Mouse (Mus musculus) embryo, embryonic 11 days (tissue): ENCODE results near the gene Prkar2b.
"Not testable (repeated sequence)": the region's sequence is repeated elsewhere in the genome, so short reads cannot be mapped to it uniquely, and the experiment has no call there.

Experiments
- DNase-seq: peaks from one replicate; pipeline ENCODE4 v3.0.0-alpha.2; 2015

Prkar2b gene

DNA sequence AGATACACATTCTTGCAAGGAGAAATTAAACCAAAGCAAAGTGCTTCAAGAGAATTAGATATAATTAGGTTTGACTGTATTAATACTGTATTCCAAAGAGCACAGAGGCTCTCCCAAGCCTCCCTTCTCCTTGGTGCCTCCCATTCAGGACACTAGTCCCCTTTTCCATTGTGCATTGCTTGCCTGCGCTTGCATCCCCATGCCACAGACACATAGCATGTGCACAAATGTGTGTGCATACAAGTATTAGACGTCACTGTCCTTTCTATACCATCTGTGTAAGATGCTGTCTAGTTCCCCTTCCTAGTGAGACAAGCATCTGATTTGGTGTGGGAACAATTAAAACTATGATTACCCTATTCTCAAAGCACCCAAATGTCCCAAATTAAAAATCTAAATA lies 2.0 kb downstream of the Prkar2b start:
- DNase-seq, result no peak

DNA sequence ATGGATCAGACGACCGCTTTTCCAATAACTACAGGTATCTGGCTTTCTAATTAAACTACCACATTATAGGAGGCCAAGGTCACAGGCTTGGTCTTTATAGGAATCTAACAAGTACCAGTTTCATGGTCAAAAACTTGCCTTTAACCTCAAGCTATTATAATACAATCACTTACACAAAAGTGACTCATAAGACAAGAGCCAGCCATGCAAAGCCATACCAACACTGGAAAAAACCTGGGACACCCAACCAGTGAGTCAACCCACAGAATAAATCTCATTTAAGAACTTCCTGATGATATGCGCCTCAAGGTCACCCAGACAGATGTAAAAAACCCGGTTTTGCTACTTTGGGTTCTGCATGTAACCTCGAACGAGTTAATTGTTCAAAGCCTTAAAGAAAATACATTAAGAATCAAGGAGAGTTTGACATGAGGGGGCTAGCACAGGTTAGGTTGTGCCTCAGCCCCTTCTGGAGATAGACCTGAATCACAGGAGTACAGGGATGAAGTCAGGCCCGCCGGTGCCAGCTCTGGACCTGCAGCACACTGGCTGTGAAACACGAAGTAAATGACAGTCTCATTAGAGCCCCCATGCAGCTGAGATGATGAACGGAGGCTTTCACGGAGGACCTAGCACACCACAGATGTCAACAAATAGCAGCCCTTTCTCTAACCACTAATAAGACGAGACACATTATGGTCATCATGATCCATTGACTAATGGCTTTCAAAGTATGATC lies 3.5 kb downstream of the Prkar2b start:
- no peak for DNase-seq

DNA sequence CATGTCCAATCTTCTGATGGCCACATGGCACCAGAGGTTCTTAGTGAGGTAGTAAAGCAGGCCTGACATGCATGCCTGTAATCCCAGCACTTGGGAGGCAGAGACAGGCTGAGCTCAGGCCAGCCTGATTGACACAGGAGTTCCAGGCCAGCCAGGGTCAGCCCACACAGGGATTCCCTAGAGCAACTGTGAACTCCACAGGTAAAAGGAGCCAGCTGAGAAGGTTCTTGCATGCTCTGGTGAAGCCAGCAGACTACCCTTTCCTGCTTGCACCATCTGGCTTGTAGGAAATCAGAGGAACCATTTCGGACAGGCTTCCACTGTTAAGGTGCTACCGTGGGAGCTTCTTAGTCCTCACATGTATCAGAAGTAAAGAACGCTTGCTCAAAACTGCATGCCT lies 5.3 kb downstream of the Prkar2b start:
- no peak for DNase-seq

- DNase-seq, result no peak
These were observed 6.5 kb downstream of the Prkar2b start for GRCm38 (mm10) chr12:32054476-32055166.

- DNase-seq, result no peak
These were observed 7.3 kb downstream of the Prkar2b start for GRCm38 (mm10) chr12:32053637-32054366.

- DNase-seq, result no peak
These were observed 8.2 kb downstream of the Prkar2b start for GRCm38 (mm10) chr12:32052882-32053281.

GRCm38 (mm10) chr12:32050165-32050564 lies 10.9 kb downstream of the Prkar2b start:
- DNase-seq, result no peak

- no peak for DNase-seq
These were observed 15.3 kb downstream of the Prkar2b start for GRCm38 (mm10) chr12:32045566-32046330.

DNA sequence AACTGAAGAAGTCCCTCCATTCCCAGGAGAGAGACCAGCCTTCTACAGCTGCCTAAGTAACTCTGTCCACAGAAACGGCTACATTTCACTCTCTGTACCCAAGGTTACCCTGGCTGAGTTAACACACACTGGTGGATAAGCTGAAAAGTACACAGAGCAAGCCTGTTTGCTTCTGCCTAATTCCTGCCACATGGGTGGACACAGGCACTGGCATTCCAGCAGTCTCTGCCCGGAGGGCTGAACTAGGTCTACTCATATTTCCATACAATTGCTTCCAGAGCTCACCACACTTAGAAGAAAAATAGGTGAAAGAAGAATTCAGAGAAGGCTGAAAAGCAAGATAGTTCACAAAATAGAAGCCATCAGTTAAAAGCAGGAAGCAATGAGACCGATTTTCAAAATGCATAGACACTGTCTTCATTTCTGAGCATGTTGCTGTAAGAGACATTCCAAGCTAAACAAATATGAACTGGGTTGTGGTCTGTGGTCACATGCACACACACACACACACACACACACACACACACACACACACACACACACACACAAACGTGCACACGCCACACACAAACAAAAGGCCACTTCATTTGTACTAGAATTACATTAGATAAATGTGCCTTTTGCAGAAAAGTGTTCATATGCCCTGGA lies 16.5 kb downstream of the Prkar2b start:
- DNase-seq, result peak; percentile 75

GRCm38 (mm10) chr12:32033536-32033935 lies 27.6 kb downstream of the Prkar2b start:
- DNase-seq, result no peak

DNA sequence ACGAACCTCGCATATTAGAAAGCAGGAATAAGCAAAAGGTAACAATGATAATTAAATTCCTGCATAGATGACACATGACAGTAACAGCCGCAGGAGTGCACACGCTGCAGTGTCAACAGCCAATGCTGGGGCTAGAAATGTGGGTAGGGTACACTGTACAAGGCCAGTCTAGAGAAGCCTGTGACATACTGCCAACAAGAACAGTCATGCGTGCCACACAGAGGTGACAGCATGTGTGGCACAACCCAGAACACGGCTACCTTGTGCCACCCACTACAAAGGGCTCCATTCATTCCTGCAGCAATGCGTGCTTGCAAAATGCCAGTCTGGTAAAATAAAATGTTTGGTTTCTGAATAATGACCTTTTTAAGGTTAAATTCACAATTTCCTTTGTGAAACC lies 28.2 kb downstream of the Prkar2b start:
- DNase-seq, result no peak

DNA sequence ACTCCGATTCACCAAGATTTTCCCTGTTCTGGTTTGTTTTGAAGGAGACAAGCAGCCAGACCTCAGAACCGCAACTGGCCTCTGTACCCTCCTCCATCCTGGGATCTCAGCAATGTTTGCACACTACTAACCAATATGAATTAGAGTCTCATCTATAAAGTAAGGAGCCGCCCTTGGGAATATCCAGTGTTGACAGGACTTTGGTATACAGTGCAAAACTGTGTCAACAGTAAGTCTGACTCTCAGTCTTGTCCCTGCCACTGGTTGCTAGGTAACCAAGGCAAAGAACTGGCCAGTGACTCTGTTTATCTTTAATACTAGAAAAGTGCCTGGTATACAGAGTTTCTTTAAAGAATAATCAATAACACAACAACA lies 42.7 kb downstream of the Prkar2b start:
- no peak for DNase-seq

- DNase-seq, result no peak
These were observed 43.3 kb downstream of the Prkar2b start for GRCm38 (mm10) chr12:32017636-32018375.

DNA sequence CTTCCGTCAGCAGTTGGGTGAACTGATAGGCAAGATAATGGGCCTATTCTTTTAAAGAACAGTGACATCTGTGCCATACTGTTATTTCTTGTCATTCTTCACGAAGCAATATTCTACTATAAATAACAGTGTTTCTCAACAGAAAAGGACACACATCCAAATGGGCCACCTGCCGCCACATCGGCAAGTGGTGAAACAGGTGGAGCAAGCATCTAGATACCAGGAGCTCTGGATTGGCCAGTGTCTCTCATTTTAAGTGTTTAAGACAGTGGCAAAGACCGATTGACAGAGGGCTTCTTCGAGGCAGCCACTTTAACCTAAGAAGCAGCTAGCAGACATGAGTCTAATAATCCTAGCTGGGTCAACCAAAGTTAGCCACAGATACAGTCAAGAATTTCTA lies 44.6 kb downstream of the Prkar2b start:
- no peak for DNase-seq

DNA sequence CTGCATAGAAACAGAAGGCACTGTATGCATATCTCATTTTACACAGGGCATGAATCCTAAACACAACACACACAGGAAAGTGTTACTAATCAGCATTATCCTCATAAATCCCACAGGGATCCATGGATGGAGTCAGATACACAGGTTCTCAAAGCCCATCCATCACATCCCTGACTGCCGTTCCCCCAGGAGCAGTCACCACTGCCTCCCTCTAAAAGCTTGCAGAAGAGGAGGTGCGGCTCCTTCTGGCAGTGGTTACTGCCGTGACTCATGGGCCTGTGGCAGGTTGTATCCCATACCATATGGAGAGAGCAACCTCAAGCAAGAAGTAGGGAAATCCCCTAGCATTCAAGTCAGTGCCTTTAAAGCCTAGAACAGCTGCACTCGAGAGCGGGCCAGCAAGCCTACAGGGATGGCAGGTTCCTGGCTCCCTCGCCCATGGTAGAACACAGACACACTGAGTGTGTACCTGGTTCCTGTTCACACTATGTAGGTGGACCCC lies 45.8 kb downstream of the Prkar2b start:
- DNase-seq, result peak; percentile 35

DNA sequence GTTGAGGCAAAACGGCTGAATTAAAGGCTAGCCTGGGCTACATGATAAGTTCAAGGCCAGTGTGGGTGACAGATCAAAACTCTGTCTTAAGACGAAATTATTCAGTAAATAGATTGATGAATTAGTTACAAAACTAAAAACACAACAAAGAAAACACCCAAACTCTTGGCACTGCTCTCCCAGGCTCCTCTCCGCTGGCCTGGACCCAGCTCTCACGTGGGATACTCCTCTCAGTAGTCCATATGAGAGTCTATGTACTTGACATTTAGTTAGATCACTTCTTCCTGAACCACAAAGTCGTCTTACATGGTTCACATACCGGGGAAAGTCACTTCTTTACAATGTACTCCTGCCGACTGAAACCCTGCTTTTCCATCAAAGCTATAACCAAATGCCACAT lies 46.3 kb downstream of the Prkar2b start:
- no peak for DNase-seq

- no peak for DNase-seq
These were observed 48.9 kb downstream of the Prkar2b start for GRCm38 (mm10) chr12:32012169-32012568.

- DNase-seq, result no peak
These were observed 50.0 kb downstream of the Prkar2b start for GRCm38 (mm10) chr12:32011128-32011527.

GRCm38 (mm10) chr12:32009985-32010369 lies 51.1 kb downstream of the Prkar2b start:
- not testable (repeated sequence) for DNase-seq

DNA sequence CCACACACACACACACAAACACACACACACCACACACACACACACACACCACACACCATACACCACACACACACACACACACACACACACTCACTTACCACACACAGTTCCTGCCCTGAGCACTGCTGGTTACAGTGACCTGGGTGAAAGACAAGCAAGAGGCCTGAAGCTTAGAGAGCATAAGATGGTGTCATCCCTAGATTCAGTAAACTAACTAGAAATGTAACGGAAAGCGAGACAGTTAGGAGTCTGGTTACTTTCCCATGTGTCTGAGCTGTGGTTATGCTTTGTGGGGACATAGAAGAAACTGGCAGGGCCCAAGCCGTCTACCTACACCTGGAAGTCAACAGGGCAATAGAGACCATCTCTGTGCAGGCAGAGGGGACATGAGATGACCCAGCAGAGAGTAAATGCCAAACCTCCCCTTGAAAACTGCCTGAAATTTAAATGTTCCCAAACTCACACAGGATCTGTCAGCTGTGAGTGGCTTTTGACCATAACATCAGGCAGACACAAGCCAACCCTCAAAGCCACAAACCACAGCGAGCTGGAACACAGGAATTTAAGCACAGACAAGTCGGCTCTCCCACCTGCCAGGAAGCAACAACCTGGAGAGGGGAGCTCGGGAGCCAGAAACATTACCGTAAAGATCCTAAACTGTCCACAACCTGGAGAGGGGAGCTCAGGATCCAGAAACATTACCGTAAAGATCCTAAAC lies 51.7 kb downstream of the Prkar2b start:
- peak; percentile 15 for DNase-seq

GRCm38 (mm10) chr12:32008728-32009127 lies 52.4 kb downstream of the Prkar2b start:
- no peak for DNase-seq
